Mouse (Mus musculus) ES-CJ7 (cell line): Measurements from ENCODE around the gene Gna12.
A peak's percentile ranks its signal among the peaks of the same experiment; 100 is the strongest.

Experiments used
- DNase-seq: peaks from one replicate; pipeline ENCODE4 v3.0.0; 2011; ENCODE audit warnings: low read depth, low spot score

The Gna12 gene

DNA sequence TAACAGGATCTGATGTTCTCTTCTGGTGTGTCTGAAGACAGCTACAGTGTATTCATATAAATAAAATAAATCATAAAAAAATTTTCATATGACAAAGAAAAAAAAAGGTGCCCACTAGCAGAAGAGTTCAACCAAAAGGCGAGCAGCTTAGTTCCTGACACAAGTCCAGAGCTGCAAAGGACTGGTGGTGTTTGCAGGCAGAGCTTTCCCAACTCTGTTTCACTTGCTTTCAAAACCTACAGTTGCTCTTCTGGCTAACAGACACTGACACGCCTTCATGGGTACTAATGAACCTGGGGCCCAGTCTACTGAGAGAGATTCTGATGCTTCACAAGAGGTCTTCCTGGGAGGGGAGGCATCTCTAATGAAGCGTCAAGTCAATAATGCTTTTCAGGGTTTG is 34.2 kb downstream of the Gna12 start:
- no peak for DNase-seq

DNA sequence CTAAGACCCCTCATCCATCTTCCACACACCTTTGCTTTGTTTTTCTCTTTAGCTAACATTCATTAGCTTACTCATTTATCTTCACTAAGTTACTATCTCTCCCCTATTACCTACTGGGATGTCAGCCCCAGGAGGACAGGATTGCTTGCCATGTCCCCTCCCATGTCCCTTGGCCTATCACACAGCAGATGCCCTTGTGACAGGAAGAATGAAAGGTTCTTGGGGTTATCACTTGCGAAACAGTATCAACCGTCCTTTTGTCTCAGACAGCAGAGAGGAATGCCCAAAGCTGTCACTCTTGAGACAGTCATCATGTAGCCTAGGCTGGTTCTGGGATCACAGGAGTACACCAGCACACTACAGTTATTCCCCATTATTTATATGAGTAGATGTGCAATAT is 35.1 kb downstream of the Gna12 start:
- DNase-seq = no peak

DNA sequence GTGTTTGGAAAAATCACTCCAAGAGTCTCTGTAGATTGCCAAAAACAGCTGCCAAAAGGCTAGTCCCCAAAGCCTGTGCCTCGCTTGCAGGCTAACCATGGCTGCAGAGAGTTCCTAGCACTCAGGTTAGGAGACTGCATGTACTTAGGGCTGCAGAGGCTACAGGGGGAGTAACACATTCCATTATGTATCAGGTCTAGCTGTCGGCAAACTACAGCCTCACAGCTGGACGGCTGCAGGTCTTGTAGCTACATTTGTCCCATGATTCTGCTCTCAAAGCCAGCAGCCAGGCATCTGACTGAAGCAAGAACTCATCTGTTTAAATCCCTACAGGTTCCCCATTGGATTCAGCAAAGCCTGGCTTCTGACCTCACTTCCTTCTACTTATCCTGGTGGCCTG is 35.5 kb downstream of the Gna12 start:
- DNase-seq = no peak

DNA sequence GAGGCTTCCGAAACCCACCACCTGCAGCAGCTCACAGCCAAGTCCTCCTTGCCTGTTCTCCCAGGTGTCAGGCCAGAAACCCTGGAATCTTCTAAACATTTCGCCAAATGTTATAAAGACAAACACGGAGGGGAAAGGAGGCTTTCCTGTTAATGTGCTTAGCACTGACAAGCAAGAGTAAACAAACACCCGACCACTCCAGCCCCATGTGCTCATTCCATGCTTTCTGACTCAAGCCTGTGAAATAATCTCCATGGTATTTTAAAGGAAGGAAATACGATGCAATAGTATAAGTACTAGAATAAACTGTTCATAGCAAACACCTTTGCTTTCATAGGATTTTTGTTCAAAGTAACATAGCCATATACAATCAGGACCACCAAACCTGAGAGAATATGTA is 38.0 kb downstream of the Gna12 start:
- DNase-seq = no peak

DNA sequence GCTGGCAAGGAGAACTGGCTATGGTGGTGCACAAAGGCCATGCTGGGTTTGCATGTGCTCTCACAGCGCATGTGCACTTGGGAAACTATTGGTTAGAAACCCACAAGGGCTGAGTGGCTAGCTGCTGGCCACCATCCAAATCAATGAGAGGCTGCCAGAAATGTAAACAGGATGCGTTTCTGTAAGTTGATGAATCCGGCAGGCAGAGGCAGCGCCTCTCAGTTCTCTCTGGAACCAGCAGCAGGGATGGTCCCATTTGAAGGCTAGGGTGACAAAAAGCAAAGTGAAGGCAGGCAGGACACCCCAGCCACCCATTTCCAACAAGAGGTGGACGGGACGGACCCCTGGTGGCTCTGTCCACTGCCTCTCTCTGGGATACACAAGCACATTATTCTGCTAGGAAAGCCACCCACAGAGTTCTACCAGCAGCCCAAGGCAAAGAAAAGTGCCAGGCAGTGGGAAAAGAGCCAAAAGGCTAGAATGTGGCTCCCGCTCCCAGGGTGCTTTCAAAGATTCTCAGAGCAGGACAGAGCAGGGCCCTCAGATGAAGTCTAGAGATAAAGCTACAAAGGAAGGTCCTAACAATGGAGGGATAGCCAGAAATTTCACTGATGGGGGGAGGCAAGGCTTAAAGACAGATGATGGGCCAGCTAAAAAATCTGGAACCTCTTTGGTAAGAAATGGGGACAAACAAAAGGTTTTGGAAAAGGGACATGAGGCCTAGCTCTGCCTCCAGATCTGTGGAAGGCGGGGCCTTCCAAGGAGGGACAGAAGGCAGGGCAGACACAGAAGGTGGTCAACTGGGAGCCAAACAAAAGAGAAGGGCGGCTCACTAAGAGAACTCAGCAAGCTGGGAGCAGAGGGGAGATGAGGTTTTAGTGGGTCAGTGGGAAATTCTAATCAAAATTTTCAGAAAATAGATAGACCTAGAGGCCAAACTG is 39.0 kb downstream of the Gna12 start:
- no peak for DNase-seq

DNA sequence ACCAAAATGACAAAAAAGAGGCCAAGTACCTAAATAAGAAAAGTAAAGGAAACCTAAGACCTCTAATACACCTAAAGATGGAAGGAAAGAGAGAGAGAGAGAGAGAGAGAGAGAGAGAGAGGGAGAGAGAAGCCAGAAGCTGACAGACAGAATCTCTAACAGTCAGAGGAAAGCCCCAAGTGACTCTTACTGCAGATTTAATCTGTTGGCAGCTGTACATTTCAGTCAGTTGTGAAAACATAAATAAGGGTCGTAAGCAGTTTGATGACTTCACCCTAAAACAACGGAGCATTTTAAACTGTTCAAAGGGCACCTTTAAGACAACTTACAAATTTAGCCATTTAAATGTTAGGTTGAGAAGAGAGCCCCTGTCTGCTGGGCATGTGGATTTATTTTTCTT is 39.8 kb downstream of the Gna12 start:
- no peak for DNase-seq

DNA sequence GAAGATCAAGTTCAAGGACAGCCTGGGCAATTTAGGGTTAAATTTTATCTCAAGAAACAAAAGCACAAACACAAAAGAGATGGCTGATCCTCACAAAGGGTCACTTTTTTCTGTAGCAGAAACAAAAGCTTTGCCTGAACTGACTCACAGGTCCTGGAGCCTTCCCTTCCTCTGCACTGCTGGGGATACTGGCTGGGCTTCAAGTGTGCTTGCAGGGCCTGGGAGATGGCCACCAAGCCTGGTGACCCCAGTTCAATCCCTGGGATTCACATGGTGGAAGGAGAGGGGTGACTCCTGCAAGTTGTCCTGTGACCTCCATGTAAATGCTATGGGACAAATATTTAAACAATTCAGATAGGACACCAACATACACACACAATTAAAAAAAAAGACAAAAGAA is 40.7 kb downstream of the Gna12 start:
- DNase-seq = no peak

DNA sequence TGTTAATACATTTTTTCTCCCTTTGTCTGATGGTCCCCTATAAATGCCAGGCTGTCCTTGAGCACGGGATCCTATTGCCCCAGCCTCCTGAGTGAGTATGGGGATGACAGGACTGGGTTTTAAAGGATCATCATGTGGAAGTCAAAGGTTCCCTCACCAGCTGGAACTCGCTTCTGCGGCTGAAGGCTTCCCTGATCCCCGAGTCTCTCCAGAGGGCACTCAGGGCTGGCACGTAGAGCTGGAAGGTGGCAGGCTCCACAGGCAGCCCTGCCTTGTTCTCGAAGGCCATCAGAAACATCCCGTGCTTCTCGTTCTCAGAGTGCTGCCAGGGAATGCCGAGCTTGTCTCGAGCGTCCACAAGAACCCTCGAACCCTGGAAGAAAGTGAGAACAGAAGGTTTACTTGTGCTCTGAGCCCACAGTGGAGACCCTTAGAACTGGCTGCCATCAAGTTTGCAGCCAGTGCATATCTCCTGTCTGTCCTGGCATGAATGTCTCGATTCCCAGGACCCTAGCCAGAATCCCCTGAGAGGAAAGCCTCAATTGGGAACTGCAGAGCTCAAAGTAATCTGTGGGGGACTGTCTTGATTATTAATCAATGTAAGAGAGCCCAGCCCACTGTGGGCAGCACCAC is 44.9 kb downstream of the Gna12 start:
- DNase-seq = no peak

DNA sequence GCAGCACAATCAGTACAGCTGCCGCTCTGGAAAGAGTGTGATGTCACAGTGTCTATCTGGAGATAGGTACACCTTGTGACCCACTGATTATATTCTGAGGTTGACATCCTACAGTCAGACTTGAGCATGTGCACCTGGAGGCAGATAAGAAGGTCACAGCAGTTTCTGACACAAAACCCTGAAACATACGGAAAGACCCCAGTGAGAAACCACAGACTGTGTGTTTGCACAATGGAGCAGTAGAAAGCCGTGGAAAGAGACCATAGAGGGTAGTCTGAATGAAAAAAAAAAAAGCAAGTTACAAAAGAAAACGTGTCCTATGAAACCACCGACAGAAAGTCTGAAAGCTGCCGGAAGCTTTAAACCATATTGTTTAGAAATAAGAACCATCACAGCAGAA is 45.9 kb downstream of the Gna12 start:
- DNase-seq = no peak

DNA sequence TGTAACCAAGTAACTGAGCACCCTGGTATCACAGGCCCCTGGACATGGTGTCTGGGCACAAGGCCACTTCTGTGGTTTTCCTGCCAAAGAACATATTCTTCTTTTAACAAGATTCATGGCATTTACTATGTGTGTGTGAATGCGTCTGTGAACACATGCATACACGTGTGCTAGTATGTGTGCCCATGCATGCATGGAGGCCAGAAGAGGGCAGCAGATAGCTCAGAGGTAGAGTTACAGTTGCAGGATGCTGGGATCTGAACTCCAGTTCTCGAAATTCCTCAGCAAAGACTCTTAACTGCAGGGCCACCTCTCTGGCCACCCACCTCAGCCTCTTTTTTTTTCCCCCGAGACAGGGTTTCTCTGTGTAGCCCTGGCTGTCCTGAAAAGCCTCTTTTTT is 46.7 kb downstream of the Gna12 start:
- DNase-seq = no peak

DNA sequence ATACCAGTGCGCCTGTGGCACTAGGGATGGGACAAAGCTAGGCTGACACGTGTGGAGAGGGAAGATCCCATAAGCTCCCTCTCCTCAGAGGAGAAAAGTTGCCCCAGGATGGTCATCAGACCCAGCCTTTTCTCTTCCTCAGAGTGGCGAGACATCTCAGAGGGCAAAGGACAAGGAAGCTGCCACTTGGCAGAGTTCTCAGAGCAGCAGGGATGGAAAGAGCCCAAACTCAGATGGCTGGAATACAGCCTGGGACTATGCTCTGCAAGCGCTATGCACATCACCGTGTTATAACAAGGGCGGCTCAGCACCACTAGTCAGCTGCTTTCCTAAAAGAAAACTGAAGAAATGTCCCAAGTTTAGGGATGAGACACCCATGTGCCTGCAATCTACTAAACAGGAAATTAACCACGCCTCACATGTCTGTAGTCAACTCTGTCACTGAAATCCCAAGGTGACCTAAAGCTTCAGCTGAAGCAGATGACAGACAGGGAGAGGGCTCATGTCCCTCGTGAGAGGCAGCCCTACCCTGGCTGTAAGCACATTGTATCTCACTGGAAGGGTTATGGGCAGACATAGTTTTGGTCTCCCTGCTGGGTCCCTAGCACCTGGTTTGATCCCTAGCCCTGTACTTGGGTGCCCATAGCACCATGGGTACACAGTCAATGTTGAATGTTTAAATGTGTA is 48.2 kb downstream of the Gna12 start:
- DNase-seq = no peak

DNA sequence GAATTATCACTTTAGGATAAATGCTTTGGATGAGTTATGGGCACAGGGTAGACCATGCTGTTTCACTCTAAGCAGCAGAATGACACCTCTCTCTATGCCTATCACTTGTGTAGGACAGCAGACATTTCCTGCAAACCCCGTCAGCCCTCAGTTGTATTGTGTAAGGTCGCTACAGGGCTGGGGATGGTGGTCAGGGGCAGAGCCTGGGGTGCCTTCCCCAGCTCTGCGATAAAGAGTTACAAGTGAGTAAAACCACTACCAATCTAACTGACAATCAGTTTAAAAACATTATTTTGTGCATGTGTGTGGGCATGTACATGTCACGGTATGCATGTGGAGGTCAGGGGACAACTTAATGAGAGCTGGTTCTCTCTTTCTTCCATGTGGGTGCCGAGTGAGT is 49.1 kb downstream of the Gna12 start:
- DNase-seq = no peak

DNA sequence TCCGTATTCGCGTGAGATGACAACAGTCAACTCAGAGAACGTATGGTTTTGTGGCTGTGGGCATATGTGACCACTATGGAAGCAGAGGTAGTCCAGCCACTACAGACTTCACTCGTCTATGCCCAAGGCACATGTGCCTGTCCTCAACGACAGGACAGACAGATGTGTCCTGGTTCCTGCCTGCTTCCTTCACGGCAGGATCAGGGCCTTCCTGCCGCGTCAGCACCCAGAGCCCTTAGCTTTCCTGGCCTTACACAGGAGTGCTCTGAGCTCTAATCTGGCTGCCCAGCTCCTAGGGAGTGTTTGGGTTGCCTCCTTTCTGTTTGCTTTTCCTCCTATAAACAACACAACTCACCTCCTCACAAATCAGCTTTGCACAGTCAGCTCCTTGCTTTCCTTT is 53.3 kb downstream of the Gna12 start:
- DNase-seq = no peak

DNA sequence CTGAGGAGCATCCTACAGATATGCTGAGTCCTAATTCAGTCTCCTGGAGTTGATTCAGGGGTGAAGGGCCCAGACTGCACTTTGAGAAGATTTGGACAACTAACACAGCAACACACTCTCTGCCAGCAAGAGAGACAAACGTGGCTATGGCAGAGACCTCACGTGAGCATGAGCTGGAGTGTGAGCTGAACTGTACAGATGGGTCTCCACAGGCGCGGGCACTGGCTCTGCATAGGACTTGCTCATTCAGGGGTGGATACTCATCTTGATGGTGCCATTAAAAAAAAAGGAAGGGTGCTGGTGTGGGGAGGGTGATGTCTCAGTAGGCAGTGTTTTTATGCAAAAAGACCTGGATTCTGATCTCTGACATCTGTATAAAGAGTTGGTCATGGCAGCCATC is 55.1 kb downstream of the Gna12 start:
- DNase-seq = no peak

DNA sequence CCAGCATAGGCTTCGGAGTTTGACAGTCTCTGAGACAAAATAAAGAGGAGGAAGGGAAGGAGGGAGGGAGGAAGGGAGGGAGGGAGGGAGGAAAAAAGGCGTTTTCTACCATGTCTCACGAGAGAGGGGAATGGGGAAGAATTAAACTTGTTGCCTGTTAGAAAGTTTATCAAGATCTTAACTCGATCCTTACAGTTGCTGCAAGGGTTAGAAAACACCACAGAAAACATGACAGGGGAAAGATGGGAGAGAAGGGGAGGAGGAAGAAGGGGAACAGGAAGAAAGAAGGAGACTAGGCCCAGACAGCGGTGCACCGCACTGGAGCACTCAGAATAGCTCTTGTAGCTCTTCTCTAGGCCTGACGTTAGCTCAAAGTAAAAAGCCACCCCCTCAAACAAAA is 58.1 kb downstream of the Gna12 start:
- DNase-seq = no peak

DNA sequence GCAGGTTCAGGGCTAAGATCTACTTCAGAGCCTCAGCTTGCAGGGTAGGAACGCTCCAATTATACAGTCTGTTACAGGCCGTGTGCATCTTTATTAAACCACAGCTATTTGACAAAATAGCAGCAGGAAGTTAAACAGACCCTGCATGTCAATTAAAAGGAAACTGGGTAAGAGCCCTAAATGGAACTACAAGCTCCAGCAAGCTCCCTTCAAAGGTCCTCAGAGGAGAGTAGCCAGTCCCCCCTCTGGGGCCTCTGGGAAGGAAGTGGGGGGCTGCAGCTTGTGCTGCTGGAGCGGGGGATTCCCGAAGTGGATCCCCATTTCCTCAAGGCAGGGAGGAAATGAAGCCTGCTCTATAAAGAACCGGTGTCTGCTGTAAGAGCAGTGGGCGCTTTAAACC is 58.6 kb downstream of the Gna12 start:
- no peak for DNase-seq

DNA sequence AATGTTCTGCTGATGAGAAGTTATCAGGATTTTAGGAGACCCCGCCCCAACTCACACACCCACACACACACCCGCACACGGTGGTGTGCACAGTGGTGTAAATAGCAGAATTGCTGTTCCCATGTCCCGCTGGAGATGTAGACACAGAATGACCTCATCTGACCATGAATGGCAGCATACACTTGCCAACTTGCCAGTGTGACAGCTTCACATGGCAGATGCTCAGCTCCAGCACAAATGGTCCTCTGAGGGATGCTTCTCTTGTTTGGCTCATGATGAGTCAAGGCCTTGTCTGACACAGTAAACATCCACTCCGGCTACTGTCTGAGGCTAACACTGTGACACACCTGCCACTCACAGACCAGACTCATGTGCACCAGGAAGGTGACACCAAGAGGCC is 61.9 kb downstream of the Gna12 start:
- DNase-seq = no peak

DNA sequence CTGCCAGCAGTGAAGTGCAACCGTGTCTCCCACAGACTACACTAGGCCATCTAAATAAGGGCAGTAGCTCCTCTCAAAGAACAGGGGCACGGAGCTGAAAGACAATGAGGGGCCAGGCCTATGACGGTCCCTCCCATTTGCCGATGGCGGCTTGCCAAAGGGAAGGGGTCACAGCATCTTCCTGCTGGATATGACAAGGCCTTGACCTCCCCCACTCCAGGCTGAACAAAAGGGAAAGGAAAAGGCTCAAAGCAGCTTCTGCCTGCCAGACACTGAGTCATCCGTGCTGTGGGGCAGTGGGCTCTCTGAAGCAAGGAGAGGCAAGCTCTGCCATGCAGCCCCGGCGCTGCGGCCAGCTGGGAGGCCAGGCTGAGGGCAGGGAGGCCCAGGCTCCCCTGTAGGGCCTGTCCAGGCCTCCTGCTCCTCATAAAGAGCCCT is 62.5 kb downstream of the Gna12 start:
- peak; percentile 68 for DNase-seq

DNA sequence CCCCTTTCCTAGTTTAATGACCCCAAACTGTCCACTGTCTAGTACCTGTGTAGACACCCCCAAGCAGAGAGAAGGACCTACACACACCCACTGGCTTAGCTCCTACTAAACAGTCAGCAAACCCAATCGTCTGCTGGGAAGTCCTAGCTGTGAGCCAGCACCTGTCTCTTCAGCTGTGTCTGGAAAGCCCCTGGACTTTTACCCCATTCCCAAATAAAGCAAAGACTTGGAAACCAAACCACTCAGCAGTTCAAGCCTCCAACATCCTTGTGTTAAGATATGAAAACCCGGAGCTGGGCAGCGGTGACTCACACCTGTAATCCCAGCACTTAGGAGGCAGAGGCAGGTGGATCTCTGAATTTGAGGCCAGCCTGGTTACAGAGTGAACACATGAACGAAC is 63.7 kb downstream of the Gna12 start:
- DNase-seq = no peak

DNA sequence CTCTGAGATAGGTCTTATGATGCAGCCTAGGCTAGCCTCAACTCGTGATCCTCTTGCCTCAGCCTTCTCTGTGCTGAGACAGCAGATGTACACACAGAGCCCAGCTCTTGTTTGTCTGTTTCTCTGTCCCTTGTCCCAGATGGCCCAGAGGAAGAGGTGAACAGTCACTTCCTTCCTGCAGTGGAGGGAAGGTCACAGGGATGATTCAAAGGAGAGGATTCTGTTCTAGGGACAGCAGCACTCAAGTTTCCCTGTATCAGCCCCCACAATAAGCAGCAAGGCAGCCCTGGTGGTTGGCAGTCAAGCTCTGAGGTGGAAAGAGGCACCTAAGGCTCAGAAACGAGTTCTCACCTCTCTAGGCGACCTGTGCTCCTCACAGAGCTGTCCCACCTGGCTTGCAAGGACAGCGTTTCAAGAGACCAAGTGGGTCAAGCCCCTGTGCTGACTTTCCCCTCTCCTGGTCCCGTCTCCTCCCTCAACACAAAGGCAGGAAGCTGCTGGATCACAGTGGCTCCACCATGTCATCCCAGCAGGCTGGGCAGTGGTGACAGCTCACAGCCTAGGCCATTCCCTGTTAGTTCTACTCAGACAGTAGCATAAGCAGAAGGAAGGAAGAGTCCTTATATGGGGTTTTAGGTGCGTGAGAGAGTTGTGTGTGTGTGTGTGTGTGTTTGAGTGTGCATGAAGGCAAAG is 65.2 kb downstream of the Gna12 start:
- DNase-seq = no peak

DNA sequence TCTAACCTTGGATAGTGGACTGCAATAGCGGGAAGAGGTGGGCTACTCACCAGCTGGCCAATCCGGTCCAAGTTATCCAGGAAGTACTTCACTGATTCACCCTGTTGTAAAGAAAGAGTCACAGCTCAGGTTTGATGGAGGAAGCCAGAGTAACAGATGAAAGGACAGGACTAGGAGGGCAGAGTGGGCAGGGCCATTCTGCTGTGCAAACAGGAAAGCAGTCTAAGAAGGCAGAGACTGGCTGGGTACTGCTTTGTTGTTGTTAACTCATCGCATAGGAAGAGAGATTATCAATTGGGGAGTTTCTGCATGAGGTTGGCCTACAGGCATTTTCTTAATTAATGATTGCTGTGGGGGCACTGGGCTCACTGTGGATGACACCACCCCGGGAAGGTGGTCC is 67.7 kb downstream of the Gna12 start:
- DNase-seq = no peak

DNA sequence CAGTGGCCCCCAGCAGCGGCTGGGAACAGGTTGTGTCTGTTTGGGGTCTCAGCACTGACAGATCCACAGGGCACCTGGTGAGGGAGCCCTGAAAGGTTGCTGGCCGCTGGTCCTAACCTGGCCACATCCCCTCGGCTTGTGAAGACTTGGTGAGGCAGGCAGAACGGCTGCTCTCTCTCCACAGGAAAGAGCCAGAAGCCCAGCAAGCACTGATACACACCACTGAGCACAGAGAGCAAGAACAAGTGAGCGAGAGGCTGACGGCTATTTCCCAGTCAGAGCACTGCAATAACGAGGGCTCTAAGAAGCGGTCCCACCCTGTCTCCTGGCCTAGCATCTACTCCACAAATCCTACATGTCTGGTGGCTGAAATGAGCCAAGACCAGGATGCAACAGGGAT is 71.4 kb downstream of the Gna12 start:
- no peak for DNase-seq
